Comparison of ENCODE assay signal across 23 mouse cellular contexts in the genomic region with DNA sequence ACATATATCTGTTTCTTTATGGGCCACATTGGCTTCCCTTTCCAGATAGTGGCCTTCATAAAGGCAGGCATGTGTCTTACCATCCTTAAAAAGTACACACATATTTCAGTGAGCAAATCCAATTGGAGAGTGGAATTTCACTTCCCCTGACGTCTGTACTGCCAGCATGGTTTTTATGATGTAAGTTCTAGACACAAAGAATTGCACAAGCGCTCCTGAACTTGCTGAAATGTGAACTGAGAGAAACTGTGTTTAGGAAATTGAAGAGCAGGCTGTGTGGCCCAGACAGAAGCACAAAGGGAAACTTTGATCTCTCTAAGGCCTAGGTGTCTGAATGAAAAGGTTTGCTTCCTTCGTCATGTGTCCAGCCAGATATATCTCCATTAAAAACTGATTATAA.
DNase-seq lines count a peak whose midpoint lies in the region; ATAC-seq and TF ChIP-seq lines count a peak whose summit lies in the region.
"Had no signal": no experiment of that assay in that cellular context is flagged by ENCODE, and none has a peak within 500 bp of the region (broad histone marks: within the 10 kb centered on the region; RNA-seq: fewer than 3 reads in every experiment).

No protein-coding gene starts in this region.

- H3K79me2 ChIP-seq in C2C12 (ENCODE audit: control insufficient read depth, insufficient read depth) (no peaks in the 10 kb centered on the region), myocyte (ENCODE audit: control insufficient read depth, insufficient read depth) (no peaks in the 10 kb centered on the region)

- no peak for ATAC-seq in megakaryocyte-erythroid progenitor cell, adult 5-6 weeks (replicated peaks; ENCODE audit: low FRiP score, low TSS enrichment, poor library complexity, severe bottlenecking)
- ATAC-seq: activated CD4-positive, CD25-positive, alpha-beta regulatory T cell, adult 4 months; forebrain, embryonic 14.5 days; Patski had no signal

- H3K36me3 ChIP-seq in C2C12 (ENCODE audit: control insufficient read depth, insufficient read depth): no peaks in the 10 kb centered on the region
- no peaks in the 10 kb centered on the region for H3K36me3 ChIP-seq in myocyte (ENCODE audit: control insufficient read depth, insufficient read depth)
- H3K36me3 ChIP-seq: embryonic facial prominence, embryonic 13.5 days; forebrain, embryonic 10.5 days; heart, embryonic 12.5 days; hindbrain, embryonic 10.5 days had no signal

- no peak for TF ChIP-seq POLR2A in myocyte (IDR thresholded peaks at IDR 0.05; ENCODE audit: insufficient read length, low read depth)

- no peak overlapping the region for H3K4me2 ChIP-seq in myocyte (ENCODE audit: low read depth)
- H3K4me2 ChIP-seq: embryonic facial prominence, embryonic 13.5 days; heart, embryonic 12.5 days; hindbrain, embryonic 14.5 days had no signal

- no peak for TF ChIP-seq CTCF in C2C12 (IDR thresholded peaks at IDR 0.05; ENCODE audit: control insufficient read depth, insufficient read depth, insufficient read length)

- no peaks in the 10 kb centered on the region for H3K79me3 ChIP-seq in C2C12 (ENCODE audit: low read depth)

- H3K27me3 ChIP-seq in C2C12 (ENCODE audit: control insufficient read depth, insufficient read depth, insufficient read length): no peaks in the 10 kb centered on the region
- no peaks in the 10 kb centered on the region for H3K27me3 ChIP-seq in myocyte (ENCODE audit: control insufficient read depth, insufficient read depth, insufficient read length)
- H3K27me3 ChIP-seq: embryonic facial prominence, embryonic 13.5 days; heart, embryonic 12.5 days; Patski had no signal

- DNase-seq in 3134 (ENCODE audit: extremely low read depth, insufficient read length, low spot score): peak; percentile 10
- DNase-seq in fibroblast of lung, adult 2 months (ENCODE audit: low read depth): peak; percentile 13
- no peak for DNase-seq in kidney, adult 8-10 months
- DNase-seq: adrenal gland, adult 2 months; adrenal gland, postnatal 25 days; B cell, adult 2 months; cerebellum, adult 18-20 months; cerebellum, adult 9-11 months; cerebellum, postnatal 36 days; gastrocnemius, adult 2 months; gastrocnemius, postnatal 36 days; heart, adult 2 months had no signal

- H3K4me3 ChIP-seq in C2C12 (ENCODE audit: insufficient read depth, poor library complexity, severe bottlenecking) (no peak overlapping the region), myocyte (no peak overlapping the region)
- H3K4me3 ChIP-seq: embryonic facial prominence, embryonic 13.5 days; forebrain, embryonic 10.5 days; gastrocnemius, adult 2 months; heart, adult 2 months; heart, embryonic 12.5 days; hindbrain, embryonic 10.5 days had no signal

- H3ac ChIP-seq in C2C12 (ENCODE audit: control insufficient read depth, insufficient read length, low read depth): no peak overlapping the region
- no peak overlapping the region for H3ac ChIP-seq in myocyte (ENCODE audit: control insufficient read depth, insufficient read length)

TF ChIP-seq in C2C12, 6 proteins besides CTCF, POLR2A, EP300 and RAD21:
- TF ChIP-seq CEBPB (IDR thresholded peaks at IDR 0.05; ENCODE audit: low read depth) (peak; percentile 5), MYOG (IDR thresholded peaks at IDR 0.05; ENCODE audit: control insufficient read depth, extremely low read depth, insufficient read length) (no peak)
TF ChIP-seq in C2C12: peak in this region for 1.

TF ChIP-seq in myocyte, 11 proteins besides CTCF, POLR2A, EP300 and RAD21:
- peak; percentile 86 for TF ChIP-seq CEBPB (IDR thresholded peaks at IDR 0.05; ENCODE audit: insufficient read depth, poor library complexity, severe bottlenecking)
- no peak for TF ChIP-seq MAX (IDR thresholded peaks at IDR 0.05; ENCODE audit: low read depth)
- no peak for TF ChIP-seq TCF12 (IDR thresholded peaks at IDR 0.05; ENCODE audit: insufficient read depth, poor library complexity, severe bottlenecking)
- TF ChIP-seq MYOG (IDR thresholded peaks at IDR 0.05; ENCODE audit: control insufficient read depth in 1 of 3, insufficient read depth in 1 of 3, insufficient read length in 2 of 3, low read depth in 2 of 3): no peak
- no peak for TF ChIP-seq REST (IDR thresholded peaks at IDR 0.05; ENCODE audit: insufficient read depth, insufficient read length)

Comparison
In these comparisons a context has a peak if more than half of its experiments do, and no peak if none do; other contexts are left out.
1. DNase-seq: peak in 3134 (single experiment) and fibroblast of lung, adult 2 months (single experiment); none in kidney, adult 8-10 months (0 of 2).